Mouse (Mus musculus) Muller cell, postnatal 12 days (primary cell): ENCODE measurements at regions not wholly inside any gene's neighbourhood (a gene's known extent, or its start where the extent isn't known, plus 50 kb on each side); places are given as distances from the start of the nearest gene placed in this dataset.

ENCODE experiments used
- DNase-seq: peaks from one replicate; pipeline ENCODE4 v3.0.0-alpha.2; 2015; ENCODE audit errors: inconsistent ontology term

DNA sequence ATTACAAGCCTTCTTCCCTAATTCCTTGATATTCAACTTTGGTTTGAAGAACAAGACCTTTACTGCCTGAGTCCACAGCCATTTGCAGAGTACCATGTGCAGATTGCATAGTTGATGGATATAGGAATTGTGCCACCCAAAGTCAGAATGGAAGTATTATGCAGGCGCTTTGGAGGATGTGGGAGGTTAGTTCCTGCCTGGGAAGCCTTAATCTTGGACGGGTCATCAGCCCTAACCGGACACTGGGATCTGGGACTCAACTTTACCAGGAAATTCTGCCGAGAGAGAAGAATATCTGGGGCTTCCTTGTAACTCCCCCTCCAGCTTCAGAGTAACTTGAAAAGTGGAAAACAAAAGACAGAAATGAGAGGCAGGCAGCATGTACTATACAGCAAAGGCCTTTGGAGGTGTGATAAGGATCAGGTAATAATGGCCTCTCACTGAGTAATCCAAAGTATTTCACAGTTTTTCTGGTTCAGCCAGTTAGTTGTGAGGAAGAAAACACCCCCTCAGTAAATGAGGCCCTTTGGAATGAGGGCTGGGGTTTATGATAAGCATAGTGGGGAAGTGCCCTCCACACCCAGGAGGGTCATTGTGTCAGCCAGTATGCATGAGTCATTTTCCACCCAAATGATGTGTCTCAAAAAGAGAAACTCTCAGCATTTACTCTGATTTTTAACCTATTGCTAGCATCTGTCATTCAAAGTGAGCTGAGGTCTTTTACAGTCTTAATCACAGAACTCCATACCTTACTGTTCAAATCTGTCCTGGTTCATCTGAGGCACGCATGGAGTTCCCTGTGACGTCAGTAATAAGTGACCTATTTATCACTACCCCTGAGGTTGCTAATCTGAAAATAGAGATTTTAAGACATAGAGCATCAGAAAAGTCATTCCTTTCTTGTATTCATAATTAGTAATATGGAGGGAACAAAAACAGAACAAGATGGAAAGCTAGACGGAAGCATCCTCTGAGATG is 91.7 kb upstream of the Klf6 start:
- DNase-seq = no peak

DNA sequence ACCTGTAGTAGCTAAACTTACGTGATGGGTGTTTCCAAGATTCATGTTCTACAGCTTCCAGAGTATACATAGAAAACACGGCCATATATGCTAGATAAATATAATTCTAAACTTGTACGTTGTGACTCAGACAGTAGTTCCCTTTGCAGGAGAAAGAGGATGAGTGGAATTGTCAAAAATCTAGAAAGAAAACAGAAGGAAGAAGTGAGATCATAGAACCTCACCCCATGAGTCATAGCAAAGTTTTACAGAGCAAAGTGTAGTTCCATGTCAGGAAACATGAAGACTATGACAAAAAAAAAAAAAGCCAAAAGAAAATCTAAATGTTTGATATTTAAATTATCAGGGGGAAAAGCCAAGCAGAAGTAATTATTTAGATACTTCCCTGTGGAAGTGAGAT is 87.5 kb upstream of the Klf6 start:
- DNase-seq = no peak

DNA sequence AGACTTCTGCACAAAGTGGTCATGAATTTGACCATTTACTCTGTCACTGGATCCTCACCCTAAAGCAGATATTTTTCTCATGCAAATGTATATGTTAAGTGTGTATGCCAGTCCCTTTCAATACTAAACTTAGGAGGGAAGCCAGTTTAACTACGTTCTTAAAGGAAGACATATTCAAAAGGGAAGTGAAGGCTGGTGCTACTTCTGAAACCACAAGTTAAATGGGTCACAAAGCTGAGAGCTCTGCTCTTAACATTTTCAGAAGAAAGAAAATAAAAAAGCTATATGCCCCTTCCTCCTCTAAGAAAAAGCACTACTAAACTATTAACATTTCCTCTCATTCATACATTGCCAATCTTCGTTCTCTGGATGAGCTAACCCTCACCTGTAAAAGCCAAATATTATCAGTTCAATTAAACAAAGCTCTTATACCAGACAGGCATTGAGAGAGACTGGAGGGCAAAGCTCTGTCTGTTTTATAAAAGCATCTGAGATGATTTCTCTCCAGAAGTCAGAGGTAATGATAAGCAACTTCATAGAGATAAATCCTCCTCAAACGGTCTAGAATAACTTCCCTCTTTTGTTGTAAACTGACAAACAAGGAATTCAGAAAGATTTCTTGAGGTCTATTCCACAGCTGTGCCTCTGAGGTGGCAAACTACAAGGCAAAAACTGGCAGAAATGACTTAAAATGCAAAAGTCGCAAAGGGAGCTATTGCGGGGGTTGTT is 82.7 kb upstream of the Klf6 start:
- DNase-seq = no peak

DNA sequence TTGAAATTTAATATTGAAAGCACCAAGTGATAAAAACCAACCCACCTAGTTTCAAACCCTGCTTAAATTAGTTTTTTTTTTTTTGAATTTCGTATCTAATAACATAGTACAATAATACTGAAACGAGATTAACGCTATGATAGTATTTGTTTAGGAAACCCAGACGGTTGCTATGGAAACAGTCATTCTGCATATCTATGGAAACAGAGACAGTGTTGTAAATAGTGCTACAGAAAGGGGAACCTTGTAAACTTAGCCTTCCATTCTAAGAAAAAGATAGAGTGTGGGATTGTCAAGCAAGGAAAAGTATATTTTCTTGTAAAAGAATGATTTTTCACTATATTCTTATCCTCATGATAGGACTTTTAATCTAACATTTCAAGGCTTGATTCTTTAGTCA is 81.9 kb upstream of the Klf6 start:
- DNase-seq = no peak

DNA sequence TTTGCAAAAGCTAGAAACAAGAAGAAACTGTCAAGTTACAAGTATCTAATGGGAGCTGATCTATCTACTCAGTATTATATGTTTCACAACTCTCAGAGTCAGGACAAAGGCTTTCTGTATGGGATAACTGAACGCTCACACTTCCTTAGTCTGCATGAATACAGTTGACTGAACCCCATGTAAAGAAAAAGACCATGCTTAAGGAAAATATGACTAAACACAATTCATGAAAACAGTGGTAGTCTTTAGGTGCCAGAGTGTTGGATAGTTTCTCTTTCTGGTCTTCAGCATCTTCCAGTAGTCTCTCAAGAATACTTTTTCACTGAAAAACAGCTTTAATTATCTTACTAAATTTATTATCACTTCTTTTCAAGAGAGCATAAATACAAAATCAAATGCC is 78.7 kb upstream of the Klf6 start:
- DNase-seq = no peak

DNA sequence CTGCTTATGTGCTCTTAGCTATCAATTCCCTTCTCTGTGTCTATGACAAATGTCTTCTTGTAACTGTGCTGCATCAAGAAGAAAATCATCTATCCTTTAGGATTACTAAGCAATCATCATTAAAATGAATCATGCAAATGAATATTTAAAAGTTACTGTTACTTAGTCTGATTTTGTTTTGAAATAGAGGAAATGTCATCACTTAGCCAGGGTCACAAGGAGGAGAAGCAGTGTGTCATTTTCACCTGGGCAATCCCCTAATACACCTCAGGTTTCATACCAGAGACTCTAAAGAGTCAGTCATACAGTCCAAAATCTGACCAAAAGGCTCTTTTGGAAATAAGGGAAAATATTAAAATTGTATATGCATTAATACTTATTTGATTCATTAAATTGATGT is 74.2 kb upstream of the Klf6 start:
- no peak for DNase-seq

DNA sequence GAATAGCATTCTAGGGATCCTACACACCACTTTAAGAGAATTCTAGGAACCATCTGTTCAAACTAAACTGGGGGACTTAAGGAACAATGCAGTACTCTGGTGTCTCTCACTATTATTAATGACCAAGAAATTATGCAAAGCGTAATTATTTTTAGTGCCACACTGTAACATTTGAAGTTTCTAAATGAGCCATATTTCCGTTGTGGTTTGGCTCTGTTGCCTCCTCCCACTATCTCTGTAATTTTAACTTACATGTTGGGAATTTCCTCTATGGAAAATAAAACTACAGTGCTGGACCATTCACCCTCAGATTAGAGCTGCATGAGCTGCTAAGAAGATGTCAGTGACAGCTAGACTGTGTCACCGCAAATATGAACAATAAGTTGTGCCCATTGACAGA is 72.0 kb upstream of the Klf6 start:
- no peak for DNase-seq

DNA sequence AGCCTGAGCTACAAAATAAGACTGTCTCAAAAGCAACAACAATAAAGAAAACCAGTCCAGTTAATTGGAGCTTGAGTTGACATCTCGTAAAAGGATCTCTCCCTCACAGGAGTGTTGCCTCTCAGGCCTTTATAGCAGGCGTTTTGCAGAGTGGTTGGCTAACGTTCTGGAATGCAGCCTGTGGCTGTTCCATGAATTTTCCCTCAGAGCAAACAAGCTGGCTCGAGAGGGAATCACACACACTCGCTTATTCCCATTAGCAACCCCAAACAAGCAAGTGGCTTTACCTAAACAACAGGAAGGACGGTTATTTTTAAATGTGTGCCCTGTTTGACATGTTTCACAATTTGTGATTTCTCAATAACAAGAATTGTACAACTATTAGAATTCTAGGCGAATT is 59.2 kb upstream of the Klf6 start:
- peak; percentile 74 for DNase-seq

DNA sequence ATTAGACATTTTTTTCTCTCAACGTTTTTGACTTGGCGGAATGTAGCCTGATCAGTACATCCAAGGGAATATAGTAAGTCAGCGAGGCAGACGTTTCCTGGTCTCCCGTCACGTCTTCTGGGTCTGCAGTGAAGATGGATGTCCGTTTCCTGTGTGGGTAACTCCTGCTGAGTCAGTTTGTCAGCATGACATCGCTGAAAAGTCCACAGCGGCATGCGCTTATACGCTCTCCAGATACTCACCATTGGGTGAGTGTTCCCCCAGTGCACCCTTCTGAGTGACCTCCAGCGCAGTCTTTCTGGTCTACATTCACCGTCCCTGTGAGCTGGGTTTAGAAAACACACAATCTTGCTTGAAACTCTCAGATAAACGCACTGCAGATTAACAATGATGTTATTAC is 58.5 kb upstream of the Klf6 start:
- no peak for DNase-seq

DNA sequence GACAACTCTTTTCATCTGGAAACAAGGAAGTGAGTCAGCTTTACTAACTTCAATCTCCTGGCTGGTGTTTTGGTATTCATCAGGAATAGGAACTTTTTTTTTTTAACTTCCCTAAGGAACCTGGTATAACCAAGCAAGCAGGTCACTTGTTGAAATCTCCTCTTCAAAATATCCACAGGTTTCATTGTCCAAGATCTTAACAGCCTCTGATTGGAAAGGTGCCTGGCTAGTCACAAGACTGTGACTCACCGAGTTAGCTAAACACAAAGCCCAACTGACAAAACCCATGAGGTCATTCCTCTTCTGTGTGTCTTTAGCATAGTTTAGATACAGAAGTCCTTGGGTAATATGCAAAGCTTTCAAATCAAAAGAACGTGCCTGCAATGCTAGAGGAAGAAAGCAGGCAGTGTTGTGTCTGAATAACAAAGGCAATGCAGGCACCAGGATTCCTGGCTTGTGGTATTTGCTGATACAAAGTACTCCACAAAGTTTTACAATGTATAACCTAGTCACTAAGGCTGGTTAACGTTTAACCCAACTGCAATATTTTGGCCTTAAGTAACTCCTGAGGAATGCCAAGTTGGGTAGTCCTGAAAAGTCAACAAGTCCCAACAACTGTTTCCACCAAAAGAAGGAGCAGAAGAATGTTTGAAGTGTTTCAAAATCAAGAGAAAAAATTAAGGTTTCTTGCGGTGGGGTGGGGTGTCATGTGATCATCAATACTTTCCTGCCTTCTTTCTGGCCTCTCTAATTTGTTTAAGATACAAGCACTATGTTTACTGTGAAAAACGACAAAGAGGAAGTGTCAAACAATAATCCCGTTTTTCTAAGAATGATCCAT is 57.5 kb upstream of the Klf6 start:
- DNase-seq = peak; percentile 94

DNA sequence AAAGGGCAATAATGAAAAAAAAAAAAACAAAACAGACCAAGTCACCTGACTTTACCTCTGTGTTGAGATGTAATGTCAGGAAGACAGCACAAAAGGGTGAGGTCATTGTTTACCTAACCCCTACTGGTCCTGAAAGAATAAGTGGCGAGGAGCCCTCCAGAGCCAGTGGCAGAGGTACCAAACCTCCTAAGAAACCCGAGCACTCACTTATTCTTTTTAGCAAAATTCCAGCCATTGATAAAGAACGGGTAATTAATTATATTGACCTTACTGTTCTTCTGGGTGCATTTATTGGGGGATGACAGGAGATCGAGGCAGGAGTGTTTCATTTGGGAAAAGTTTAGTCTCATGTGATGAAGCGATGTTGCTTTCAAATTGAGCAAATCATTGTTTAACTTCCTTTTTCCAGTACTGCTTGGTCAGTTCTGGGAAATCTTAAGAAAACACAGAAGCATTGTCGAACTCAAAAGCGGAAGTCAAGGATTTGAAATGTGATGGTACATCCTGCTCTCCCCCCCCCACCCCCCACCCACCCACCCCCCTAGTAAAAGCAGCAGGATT is 56.8 kb upstream of the Klf6 start:
- peak; percentile 26 for DNase-seq

DNA sequence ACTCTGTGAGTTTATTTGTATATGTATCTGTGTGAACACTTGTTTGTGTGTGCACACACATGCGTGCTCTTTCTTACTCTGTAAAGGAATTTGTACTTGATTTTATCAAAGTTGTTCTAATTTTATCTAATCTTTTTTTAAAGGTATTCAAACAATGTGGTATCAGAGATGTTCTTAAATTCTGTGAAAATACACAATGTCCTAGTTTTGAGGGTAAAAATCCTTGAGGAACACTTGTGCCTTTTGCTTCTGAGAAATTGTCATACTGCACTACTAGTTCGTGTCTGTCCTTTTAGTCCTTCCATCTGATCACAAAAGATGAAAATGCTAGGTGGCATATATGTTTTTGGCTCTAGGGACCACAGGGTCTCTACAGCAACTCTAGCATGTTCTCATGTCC is 52.9 kb upstream of the Klf6 start:
- DNase-seq = no peak
